Mouse (Mus musculus) heart, embryonic 14.5 days (tissue): ENCODE measurements around the gene Vps13d. TPM values are rescaled to one million over a fixed set of nuclear protein-coding genes. Genes with fewer than 3 reads are reported as not detected.
"Not testable (repeated sequence)": the region's sequence is repeated elsewhere in the genome, so short reads cannot be mapped to it uniquely, and the experiment has no call there.

Source experiments
- ATAC-seq: fragments of 200-750 bp; cut with Nextera tagmentation; 2 replicates; pipeline ENCODE4 v1.8.0; 2017; ENCODE audit warnings: low read depth, moderate TSS enrichment; ENCODE audit not compliant: insufficient number of reproducible peaks, insufficient read depth, low FRiP score
- H3K27ac ChIP-seq, 2 experiments: fragments of 200-500 bp in 1 of 2; fragments of 300-500 bp in 1 of 2; sonication (generic) in 1 of 2; replicated peaks in 1 of 2; 2 replicates each; pipeline ENCODE4 v1.5.1; 2012 to 2014; ENCODE audit warnings: low read depth in 2 of 2, low read length in 2 of 2, control low read depth in 1 of 2, mild to moderate bottlenecking in 1 of 2, mixed read lengths in 1 of 2; ENCODE audit not compliant: control insufficient read depth in 1 of 2, insufficient read depth in 1 of 2
- H3K27me3 ChIP-seq: fragments of 300-500 bp; sonication (generic); 2 replicates; pipeline ENCODE4 v1.6.1; 2014; ENCODE audit warnings: mild to moderate bottlenecking, low read length, control low read depth; ENCODE audit not compliant: control insufficient read depth, insufficient read depth
- H3K36me3 ChIP-seq: fragments of 300-500 bp; sonication (generic); 2 replicates; pipeline ENCODE4 v1.6.1; 2014; ENCODE audit warnings: mild to moderate bottlenecking, control low read depth, low read length, mixed read lengths; ENCODE audit not compliant: control insufficient read depth, insufficient read depth
- H3K4me1 ChIP-seq, 2 experiments: fragments of 200-500 bp in 1 of 2; fragments of 300-500 bp in 1 of 2; sonication (generic) in 1 of 2; 2 replicates each; pipeline ENCODE4 v1.6.1; 2012 to 2014; ENCODE audit warnings: low read length in 2 of 2, control low read depth in 1 of 2, mixed read lengths in 1 of 2; ENCODE audit not compliant: control insufficient read depth in 2 of 2, insufficient read depth in 2 of 2
- H3K4me2 ChIP-seq: fragments of 300-500 bp; sonication (generic); 2 replicates; pipeline ENCODE4 v1.6.1; 2014; ENCODE audit warnings: mild to moderate bottlenecking, low read length
- H3K4me3 ChIP-seq, 2 experiments: fragments of 200-500 bp in 1 of 2; fragments of 300-500 bp in 1 of 2; sonication (generic) in 1 of 2; 2 replicates each; pipeline ENCODE4 v1.5.1; 2012 to 2014; ENCODE audit warnings: low read length in 2 of 2, mild to moderate bottlenecking in 2 of 2, control low read depth in 1 of 2, low read depth in 1 of 2, moderate library complexity in 1 of 2; ENCODE audit not compliant: control insufficient read depth in 1 of 2, insufficient read depth in 1 of 2
- H3K9ac ChIP-seq: fragments of 300-500 bp; sonication (generic); 2 replicates; pipeline ENCODE4 v1.6.1; 2014; ENCODE audit warnings: mild to moderate bottlenecking, low read length
- H3K9me3 ChIP-seq: fragments of 300-500 bp; sonication (generic); 2 replicates; pipeline ENCODE4 v1.6.1; 2016; ENCODE audit warnings: low read length, control low read depth; ENCODE audit not compliant: control insufficient read depth
- WGBS: fragments of 180-500 bp; shearing (Covaris S2); extraction: QIAGEN DNeasy Blood & Tissue Kit; methylation state at CpG from one replicate; pipeline ENCODE4 v1.1.7; 2014; 5-methylcytosine and 5-hydroxymethylcytosine counted together
- polyA plus RNA-seq: library from polyadenylated mRNA; unstranded; fragments of >200 nt; fragmentation: Nextera tagmentation; extraction: Ambion mirVana; gene quantifications from 2 replicates; pipeline ENCODE4 v1.2.1, GENCODE M21; 2014

Gene Vps13d
- polyA plus RNA-seq, 1 experiment from 2014 or later, result 11.9 TPM

- Histone ChIP-seq H3K27me3 (no peaks in the 10 kb centered on the region), H3K4me1 (peaks cover under 1 to 15% of the 10 kb centered on the region in 2 experiments; a peak in 2 of 4 replicates), H3K9me3 (no peaks in the 10 kb centered on the region), H3K4me2 (no peak overlapping the region), H3K4me3 (no peak overlapping the region), H3K27ac (no peak overlapping the region), H3K36me3 (peaks cover 69% of the 10 kb centered on the region), H3K9ac (no peak overlapping the region)
- no peak for ATAC-seq
- 77% methylated on average over 2 of the region's 2 CpGs for whole genome bisulfite sequencing
Observed at GRCm38 (mm10) chr4:145187619-145188018, 7.2 kb downstream of the Vps13d start.

DNA sequence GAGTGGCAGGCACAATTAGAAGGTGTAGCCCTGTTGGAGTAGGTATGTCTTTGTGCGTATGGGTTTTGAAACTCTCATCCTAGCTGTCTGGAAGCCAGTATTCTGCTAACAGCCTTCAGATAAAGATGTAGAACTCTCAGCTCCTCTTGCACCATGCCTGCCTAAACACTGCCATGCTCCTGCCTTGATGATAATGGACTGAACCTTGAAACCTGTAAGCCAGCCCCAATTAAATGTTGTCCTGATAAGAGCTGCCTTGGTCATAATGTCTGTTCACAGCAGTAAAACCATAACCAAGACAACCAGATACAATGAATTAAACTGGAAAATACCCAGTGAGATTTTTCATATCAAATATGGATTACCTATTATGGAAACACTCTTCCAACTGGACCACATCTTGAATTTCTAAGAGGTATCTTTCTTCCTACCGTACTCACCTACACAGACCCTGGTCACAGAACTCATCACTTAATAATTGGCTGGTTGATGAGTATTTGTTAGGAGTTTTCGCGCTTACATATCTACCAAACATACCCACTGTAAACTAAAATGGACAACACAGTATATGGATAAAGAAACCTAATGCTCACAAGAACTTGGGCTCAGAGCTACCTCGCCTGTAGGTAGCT, 15.8 kb downstream of the Vps13d start:
- no peak for ATAC-seq
- no peak overlapping the region for H3K9ac ChIP-seq

DNA sequence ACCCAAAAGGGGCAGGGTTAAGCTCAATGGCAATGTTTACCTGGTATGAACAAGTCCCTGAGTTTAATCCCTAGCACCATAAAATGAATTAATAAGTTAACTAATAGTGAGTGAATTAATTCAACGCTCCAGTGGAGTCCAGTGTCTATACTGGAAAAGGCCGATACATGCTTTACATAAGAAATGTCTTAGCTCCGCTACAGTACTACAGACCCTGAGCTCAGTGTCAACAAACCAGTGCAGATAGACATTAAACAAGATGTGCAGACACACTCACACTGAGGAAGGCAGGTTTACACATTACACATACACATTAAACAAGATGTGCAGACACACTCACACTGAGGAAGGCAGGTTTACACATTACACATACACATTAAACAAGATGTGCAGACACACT, 29.3 kb downstream of the Vps13d start:
- H3K36me3 ChIP-seq, result peaks cover 97% of the 10 kb centered on the region
- not testable (repeated sequence) for H3K9ac ChIP-seq, H3K27ac ChIP-seq, H3K9me3 ChIP-seq, ATAC-seq, H3K4me1 ChIP-seq, H3K4me3 ChIP-seq, H3K27me3 ChIP-seq, H3K4me2 ChIP-seq
- 96% methylated on average over 3 of the region's 3 CpGs for WGBS

More for the DNA sequence above, 15.8 kb downstream of the Vps13d start:
- H3K36me3 ChIP-seq, result peaks cover 77% of the 10 kb centered on the region
- H3K9me3 ChIP-seq, result no peaks in the 10 kb centered on the region
- H3K4me3 ChIP-seq, result no peak overlapping the region
- no peaks in the 10 kb centered on the region for H3K4me1 ChIP-seq
- no peak overlapping the region for H3K4me2 ChIP-seq
- H3K27ac ChIP-seq, result no peak overlapping the region
- 95% methylated on average over 5 of the region's 5 CpGs for WGBS
- H3K27me3 ChIP-seq, result no peaks in the 10 kb centered on the region

DNA sequence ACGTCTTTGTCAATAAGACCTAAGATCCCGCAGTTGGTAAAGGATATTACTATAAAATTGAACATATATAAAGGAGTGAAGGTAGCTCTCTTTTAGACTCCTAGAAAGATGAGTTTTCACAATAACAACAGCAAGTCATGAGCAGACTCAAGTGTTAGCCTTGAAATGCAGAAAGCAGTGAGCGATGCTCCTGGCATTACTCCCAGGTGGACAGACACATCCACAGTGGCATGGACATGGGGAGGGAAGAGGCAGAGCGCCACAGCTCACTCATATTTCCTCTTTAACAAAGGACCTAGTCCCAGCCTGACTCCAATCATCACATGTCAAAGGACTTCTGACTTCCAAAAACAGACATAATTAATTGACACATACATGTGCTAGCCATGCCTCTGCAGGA, 30.7 kb downstream of the Vps13d start:
- Histone ChIP-seq H3K4me1 (no peaks in the 10 kb centered on the region), H3K27me3 (no peaks in the 10 kb centered on the region), H3K9ac (no peak overlapping the region), H3K4me3 (no peak overlapping the region), H3K27ac (no peak overlapping the region), H3K4me2 (no peak overlapping the region), H3K9me3 (no peaks in the 10 kb centered on the region), H3K36me3 (peaks cover 97% of the 10 kb centered on the region)
- ATAC-seq, result no peak
- 96% methylated on average over 4 of the region's 4 CpGs for WGBS

DNA sequence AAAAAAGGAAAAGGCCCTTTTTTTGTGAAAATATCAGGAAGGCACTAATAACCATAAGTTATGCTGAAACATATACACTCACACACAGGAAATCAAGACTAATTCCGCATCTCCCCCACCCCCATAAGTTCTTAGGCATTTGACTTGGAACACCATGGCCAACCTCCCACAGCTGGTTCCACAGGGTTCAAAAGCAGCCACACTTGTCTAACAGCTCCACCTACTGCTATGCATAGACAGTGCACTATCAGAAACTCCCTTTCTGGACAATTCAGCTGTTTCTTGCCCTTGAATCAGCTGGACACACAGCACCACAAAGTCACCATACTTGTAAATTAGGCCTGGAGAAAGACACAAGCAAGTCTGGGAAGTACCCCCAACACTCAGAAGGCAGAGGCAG, 33.6 kb downstream of the Vps13d start:
- ATAC-seq, result no peak
- 100% methylated on average over 1 of the region's 1 CpGs for WGBS
- H3K27me3 ChIP-seq, result no peaks in the 10 kb centered on the region
- H3K4me3 ChIP-seq, result no peak overlapping the region
- H3K9me3 ChIP-seq, result no peaks in the 10 kb centered on the region
- no peak overlapping the region for H3K27ac ChIP-seq
- H3K4me2 ChIP-seq, result no peak overlapping the region
- no peak overlapping the region for H3K9ac ChIP-seq
- peaks cover 100% of the 10 kb centered on the region for H3K36me3 ChIP-seq
- no peaks in the 10 kb centered on the region for H3K4me1 ChIP-seq

GRCm38 (mm10) chr4:145155956-145156355, 38.8 kb downstream of the Vps13d start:
- Histone ChIP-seq H3K9ac (no peak overlapping the region), H3K27ac (no peak overlapping the region), H3K4me2 (no peak overlapping the region), H3K4me1 (no peaks in the 10 kb centered on the region), H3K27me3 (no peaks in the 10 kb centered on the region), H3K4me3 (no peak overlapping the region), H3K9me3 (no peaks in the 10 kb centered on the region), H3K36me3 (peaks cover 97% of the 10 kb centered on the region)
- WGBS, result 46% methylated on average over 8 of the region's 8 CpGs
- no peak for ATAC-seq

DNA sequence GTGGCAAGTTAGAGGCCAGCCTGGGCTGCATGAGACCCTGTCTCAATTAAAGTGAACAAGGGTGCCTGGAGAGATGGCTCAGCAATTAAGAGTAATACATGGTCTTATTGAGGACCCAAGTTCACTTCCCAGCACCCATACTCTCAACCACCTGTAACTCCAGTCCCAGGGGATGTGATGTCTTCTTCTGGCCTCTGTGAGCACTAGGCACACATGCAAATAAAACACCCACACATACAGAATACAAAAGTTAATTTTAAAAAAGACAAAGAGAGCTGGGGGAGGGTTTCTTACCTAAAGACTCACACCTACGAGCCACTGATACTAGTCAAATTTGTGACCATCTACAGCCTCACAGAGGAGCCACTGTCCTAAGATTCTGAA, 43.7 kb downstream of the Vps13d start:
- WGBS, result 88% methylated on average over 1 of the region's 1 CpGs
- no peak for ATAC-seq
- Histone ChIP-seq H3K36me3 (peaks cover 91% of the 10 kb centered on the region), H3K9ac (no peak overlapping the region), H3K4me1 (peaks cover 2 to 12% of the 10 kb centered on the region in 2 experiments; a peak in 1 of 4 replicates), H3K4me2 (no peak overlapping the region), H3K27me3 (no peaks in the 10 kb centered on the region), H3K27ac (no peak overlapping the region), H3K4me3 (no peak overlapping the region), H3K9me3 (no peaks in the 10 kb centered on the region)
